Mouse (Mus musculus) ES-E14 (cell line): ENCODE results near the gene Npcd.

ENCODE experiments used
- CHD2 ChIP-seq: IDR thresholded peaks from 2 replicates; pipeline ENCODE4 v1.6.1; 2014; ENCODE audit warnings: mild to moderate bottlenecking, low read depth, low read length, inconsistent platforms
- HCFC1 ChIP-seq: IDR thresholded peaks from 2 replicates; pipeline ENCODE4 v1.6.1; 2012; ENCODE audit warnings: low read length, inconsistent platforms, borderline replicate concordance; ENCODE audit not compliant: insufficient read depth
- MAFK ChIP-seq: IDR thresholded peaks from 2 replicates; pipeline ENCODE4 v1.6.1; 2014; ENCODE audit warnings: mild to moderate bottlenecking, low read depth, low read length, inconsistent platforms; ENCODE audit not compliant: insufficient read depth
- ZNF384 ChIP-seq: IDR thresholded peaks from 2 replicates; pipeline ENCODE4 v1.6.1; 2012; ENCODE audit warnings: low read depth, low read length, inconsistent platforms

DNA sequence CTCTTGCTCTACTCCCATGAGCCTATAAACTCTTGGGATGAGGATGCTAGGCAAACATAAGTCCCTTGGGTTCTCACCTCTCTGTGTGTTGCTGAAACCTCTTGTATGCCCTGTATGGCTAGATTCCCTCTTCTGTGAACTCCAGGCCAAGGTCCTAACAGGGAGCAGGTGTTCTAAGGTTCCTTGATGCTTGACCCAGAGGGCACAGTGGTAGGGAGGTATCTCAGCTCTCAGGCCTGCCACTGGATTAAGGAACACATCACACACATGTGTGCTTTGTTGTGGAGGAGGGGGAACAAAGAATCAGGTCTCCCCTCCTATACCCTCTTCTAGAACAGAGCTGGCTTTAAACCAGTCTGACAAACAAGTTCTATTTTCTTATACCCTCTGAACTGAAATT lies 56.3 kb downstream of the Npcd start, which contains the start of gene Dnal4:
- TF ChIP-seq ZNF384 (no peak), MAFK (no peak), HCFC1 (no peak), CHD2 (no peak)
